Mouse (Mus musculus) NIH3T3 (cell line): ENCODE data around the gene Slco3a1.
A peak's percentile ranks its signal among the peaks of the same experiment; 100 is the strongest.
"Not testable (repeated sequence)": the region's sequence is repeated elsewhere in the genome, so short reads cannot be mapped to it uniquely, and the experiment has no call there.

Experiments used
- DNase-seq: peaks from one replicate; pipeline ENCODE4 v3.0.0-alpha.2; 2012; ENCODE audit warnings: low read depth

The Slco3a1 gene

DNA sequence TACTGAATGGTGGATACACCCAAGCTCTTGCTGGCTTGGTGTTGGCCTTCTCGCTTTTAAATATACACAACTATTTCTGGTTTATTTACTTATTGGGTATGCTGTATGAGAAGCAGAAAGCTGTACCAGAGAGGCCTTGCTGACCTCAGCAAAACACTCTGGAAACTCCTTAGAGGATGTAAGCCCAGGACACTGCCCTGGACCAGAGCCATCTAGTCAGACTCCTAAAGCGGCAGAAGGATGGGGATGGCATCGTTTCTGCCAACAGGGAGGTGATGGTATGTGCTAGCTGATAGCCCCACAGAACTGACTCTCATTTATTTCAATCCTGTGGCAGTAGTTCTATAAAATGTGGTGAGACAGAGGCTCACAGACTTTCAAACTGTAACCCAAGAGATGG, 125.3 kb downstream of the Slco3a1 start:
- DNase-seq: no peak

DNA sequence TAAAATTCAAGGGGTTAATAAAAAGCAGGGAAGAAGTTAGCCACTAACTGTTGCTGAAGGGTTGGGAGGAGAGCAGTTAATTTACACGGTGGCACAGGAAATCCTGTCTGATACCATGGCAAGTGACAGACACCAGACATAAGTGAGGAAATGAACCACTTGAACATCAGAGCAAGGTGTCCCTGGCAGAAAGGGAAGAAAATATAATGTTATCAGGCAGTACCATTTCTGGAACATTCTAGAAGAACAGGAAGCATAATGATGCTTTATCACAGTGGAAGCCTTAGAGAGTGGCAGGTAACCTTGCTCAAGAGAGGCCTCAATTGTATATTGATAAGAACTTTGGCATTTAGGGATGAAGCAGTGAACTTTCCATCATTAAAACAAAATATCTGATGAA, 127.4 kb downstream of the Slco3a1 start:
- DNase-seq: no peak

DNA sequence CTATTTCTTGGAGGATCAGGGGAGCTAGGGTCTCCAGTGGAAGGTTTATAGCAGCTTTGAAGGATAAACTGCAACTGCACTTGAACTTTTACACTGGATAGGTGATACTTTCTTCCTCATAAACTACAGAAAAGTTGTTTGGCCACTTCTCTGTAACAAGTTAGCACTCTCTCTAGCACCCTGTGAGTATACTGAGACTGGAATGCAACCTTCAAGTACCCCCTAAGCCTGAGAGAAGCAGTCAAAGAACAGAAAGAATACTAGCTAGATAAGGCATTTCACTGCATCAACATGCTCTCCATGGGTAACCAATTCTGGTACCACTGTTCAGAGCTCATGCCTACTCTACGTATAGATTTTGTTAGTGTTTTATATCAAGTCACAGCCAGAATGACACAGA, 128.6 kb downstream of the Slco3a1 start:
- no peak for DNase-seq

DNA sequence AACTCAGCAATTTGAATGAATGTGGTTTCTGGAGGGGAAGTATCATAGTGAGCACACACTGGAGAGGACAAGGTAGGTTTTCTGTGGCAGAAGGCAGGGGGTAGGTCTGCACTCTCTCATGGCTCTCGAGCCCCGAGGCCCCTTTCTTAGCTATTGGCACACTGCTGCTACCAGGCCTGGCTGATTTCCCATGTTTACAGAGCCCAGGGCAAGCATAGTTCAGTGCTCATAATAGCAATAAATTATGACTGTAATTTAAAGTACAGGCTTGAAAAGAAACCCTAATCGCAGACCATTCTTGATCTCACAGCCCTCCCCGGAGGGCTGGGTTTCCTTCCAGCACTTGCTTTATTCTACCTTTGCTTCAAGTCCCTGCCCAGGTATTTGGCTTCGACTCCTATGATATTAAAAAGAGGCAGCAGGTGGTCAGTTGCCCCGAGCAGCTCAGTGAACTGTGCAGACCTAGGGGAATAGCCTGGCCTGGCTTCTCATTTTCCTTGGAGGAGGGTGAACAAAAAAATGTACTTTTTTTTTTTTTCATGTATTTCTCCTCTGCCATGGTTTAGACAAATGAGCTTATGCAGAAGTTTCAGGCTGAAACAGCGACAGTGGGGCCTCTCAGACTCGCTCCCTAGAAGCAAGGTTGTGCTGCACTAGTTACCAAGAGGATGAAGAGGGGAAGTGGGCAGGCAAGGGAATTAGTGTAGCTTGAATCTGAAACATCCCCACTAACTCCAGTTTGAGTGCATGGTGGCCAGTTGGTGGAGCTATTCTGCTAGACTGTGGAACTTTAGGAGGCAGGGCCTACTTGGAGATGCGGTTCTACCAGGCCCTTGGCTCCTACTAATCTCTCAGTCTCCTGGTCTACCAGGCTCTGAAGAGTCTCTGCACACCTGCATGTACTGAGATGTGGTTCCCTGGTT, 130.4 kb downstream of the Slco3a1 start:
- DNase-seq: peak; percentile 56

DNA sequence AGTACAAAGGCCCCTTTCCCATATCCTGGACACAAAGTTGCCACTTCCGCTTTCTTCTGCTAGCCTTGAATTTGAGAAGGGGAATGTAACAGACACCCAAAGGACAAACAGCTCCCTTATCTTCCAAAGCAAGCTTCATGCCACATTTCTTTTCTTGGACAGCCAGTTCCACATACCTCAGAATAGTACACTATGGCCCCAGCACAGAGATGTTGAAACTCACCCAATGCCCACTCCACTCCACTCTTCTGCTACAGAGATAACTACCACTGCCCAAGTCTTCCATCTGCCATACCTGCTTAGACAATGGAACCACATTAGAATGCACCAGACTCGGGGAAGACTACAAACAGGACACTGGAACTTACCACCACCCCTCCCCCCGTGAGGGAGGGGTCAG, 131.3 kb downstream of the Slco3a1 start:
- DNase-seq: no peak

DNA sequence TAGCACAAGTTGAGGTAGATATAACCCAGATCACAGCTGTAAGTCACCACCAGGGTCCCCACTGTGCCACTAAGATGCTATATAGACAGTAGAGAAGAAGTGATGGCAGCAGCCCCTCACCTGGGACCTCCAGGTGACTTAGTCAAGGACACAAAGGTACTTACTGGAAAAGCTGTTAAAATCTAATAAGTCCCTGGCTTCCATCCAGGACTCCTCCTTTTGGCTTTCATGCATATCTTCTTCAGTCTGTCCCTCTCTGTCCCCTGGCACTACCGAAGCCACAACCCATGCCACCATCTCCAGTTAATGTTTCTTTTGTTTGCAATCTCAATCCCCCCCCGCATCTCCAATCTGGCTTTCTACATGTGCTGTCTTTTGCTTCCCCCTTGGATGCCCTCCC, 131.8 kb downstream of the Slco3a1 start:
- DNase-seq: no peak

DNA sequence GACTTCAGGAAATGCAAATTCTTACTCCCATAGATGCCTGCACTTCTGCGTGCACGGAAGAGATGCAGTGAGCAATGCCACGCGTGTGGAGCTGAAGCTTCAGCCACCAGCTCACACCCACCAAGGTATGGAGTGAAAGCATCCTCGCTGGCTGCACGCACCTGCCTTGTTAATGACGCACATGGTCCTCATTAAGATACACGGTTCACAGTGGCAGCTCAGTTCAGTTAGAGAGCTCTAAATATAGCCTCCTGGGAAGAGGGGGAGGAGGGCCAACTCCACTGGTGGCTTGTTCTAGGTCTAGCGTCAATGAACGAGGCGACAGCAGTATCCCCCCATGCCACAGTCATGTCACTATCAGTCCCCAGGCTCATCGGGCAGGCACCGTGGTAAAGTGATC, 132.6 kb downstream of the Slco3a1 start:
- no peak for DNase-seq

DNA sequence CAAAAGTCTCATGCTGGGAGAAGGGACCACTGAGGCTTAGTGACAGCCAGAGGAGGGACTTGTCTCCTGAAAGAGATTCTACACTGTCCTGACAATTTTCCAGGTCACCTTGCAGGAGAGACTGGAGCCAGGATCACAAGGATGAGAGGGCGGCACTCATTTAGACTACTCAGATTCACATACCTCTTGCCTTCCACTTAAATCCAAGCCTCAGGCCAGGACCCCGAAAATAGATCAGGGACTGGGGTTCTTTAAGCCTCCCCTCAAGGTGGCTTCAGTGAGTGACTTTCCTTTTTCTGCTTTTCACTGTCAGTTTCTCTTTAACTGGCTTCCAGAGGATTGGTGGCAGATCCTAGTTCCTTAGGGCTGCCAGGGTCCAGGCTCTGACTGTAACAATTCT, 133.0 kb downstream of the Slco3a1 start:
- DNase-seq: no peak

DNA sequence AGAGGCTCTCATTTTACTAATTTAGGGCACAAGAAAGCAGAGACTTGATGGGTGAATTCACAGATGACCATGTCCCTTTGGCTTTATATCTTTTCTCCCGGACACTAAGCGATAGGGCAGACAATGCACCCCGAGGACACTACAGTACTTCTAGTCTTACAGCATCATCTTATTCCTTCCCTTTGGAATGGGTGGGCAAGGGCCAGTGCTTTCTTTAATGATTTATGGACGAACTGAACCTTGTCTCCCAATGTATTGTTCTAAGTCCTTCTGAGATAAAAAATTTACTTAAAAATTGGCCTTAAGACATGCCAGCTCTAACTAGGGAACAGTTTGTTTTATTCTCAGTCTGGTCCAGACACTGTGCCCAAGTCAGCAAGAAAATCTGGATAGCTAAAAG, 134.9 kb downstream of the Slco3a1 start:
- no peak for DNase-seq

DNA sequence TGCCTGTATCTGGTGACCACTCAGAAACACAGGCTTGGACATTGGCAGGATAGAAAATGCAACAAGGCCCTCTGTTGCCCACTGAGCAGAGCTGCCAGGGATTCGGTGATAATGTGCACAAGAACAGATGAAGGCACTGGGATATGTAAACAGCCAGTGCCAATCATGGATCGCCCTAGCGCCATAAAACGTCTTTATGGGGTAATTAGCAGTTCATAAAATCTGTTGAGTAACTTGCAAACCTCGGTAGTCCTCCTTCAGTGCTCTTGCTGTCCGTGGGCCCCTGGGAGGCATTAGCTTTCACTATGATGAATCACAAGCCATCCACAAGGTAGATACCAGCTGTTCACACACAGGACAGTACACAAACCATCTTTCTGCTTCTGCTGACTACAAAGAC, 137.6 kb downstream of the Slco3a1 start:
- DNase-seq: no peak

DNA sequence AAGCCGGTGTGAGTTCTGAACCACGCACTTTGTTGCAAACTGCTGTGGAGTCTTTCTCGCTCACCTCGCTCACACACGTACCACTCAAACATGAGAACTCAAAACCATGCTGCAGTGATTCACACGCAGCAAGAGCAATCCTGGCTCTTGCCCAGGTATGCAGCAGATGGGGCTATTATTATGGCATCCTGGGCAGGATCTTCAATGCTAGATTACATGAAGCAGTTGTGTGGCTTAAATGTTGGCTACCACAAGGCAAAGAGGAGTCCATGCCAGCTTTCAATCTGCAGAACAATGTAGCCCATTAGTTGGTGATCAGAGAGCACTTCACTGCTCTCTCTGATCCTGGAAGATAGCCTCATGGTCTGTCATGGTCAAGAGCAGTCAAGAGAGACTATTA, 139.3 kb downstream of the Slco3a1 start:
- DNase-seq: peak; percentile 68

DNA sequence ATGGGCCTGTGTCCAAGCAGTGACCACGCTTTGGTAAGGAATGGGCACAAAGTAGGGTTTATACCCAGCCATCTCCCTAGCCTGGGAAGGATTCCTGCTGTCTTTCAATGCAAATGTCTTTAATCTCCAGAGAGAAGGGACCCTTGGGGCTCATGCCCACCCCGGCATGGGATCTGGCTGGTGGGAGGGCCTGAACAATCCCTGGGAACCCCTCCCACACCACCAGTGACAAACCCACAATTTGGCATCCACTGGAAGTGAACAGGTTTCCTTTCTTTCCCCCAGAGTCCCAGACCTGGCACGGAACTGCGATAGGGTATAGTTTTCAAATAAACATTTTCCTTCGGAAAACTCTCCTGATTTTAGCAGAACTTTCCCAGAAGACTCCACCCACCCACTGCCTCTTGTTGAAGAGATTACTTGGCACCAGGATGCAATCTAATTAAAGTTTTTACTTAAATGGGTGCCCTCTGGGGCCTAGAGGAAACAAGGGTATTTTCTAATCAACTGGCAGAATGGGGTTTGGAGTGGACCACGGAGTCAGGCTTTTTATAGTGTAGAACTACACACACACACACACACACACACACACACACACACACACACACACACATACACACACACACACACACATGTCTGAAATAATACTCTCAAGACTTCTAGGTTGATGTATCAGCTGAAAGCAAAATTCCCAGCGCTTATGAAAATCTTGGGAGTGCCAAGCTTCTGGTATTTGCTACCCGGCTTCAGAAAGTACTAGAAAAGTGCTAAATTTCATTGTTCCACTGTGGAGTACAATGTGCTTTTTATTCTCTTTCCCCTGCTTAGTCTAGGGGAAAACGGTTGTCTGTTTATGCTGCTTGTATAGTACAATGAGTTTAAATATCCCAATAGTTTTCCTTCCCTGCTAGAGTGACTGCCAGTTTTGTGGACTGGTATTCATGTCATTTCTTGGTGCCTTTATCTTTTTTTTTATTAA, 140.6 kb downstream of the Slco3a1 start:
- DNase-seq: peak; percentile 30

DNA sequence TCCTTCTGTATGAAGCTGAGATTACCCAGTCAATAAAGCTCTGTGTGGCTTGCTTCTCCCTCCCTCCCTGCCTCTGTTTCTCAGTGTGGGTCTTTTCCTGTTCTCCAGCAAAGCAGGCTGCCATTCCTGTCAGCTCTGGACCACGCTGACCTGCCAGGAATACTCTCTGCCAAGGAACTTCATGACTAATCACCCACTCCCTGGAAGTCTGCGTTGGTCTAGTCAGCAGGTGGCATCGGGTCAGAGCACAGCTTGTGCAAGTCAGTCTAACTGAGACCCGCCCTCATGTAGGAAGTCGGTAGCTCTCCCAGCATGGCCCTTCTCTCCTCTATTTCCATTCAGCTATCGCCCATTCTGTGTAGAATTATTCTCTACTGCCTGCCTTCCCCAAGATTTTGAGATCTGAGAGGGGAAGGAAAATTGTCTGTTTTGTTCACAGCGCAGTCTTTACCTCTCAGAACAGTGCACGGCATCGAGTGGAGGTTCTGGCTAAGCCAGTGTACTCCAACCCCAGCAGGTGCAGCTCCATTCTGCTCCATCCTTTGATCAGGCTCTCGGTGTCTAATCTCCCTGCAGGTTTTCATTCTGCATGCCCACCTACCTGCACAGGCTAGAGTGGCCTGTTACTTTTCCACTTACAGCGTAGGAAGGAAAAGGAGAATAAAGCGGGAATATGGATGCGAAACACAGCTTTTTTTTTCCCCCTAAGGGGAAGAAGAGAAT, 145.8 kb downstream of the Slco3a1 start:
- peak; percentile 90 for DNase-seq

DNA sequence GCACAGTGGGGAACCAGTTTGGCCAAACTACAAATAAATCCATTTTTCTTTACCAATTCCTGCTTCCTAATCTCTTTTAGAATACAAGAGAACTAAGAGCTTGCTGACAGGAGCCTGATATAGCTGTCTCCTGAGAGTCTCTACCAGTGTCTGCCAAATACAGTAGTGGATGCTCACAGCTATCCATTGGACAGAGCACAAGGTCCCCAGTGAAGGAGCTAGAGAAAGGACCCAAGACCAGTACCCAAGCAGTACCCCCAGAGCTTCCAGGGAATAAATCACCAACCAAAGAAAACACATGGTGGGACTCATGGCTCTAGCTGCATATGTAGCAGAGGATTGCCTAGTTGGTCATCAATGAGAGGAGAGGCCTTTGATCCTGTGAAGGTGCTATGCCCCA, 146.7 kb downstream of the Slco3a1 start:
- DNase-seq: not testable (repeated sequence)

DNA sequence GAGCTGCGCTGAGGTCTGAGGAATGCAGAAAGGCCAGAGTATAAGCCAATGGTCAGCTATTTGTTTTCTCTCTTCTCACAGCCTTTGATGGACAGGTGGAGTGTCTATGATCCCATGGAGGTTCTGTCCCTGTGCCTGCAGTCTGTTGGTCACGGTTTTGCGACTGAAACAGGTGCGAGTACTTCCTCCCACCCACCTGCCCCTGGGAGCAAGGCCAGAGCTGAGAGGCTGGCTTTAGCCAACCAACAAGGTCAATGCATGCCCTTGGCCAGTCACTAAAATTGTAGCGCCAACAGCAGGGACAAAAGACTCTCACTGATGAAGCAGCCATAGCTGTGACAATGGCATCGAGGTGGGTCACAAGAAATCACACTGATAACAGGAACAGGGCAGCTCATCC, 154.9 kb downstream of the Slco3a1 start:
- no peak for DNase-seq

DNA sequence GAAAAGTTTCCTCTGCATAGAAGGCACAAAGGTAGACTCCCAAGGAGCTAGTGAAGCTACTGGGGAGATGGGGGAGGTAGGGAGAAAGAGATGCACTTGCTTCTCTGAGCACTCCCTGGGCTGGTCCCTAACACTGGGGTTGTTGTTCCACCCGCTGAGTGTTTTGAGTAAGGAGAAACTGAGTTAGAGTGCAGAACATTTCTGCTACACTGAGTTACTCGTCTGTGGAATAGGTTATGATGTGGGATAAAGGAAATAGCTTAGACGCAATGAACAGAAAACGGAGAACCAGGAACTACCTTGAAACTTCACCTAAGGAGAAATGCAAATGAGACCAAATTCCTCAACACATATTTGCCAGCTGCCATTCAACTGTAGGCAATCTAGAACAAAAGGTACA, 155.4 kb downstream of the Slco3a1 start:
- DNase-seq: no peak

DNA sequence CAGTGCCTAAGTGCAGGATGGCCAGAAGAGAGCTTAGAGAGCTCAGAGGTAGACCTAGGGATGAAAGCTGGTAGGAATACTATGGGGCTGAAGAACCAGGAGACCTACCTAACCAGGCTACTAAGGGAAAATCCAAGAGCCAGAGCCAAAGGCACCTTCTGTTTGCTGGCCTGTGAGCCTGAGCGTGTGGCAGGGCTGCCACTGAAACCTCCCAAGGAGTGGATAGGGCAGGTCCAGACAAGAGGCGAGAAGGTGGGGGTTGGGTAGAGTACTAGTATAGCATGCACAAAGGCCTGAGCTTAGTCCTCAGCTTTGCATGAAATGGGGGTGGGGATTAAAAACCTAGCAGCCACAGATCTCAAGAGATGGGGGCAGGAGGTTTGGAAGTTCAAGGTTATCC, 156.3 kb downstream of the Slco3a1 start:
- no peak for DNase-seq

DNA sequence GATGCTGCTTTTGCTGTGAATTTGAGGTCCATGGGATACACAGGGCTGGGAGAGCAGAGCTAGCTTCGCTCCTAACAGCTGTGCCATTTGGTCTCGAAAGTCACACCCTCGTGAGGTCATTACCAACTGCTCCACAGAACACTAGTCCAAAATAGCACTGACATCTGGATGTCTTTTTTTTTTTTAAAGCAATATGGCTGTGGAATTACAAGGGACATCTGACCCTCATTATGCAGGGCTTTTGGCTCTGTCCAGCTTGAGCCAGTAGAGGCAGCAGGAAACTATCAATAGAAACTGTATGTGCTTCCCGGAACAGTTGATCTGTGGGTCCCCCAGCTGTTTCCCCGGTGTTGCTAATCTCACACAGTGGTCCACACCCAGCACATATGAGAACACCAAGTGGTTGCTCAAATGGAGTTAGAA, 163.1 kb downstream of the Slco3a1 start:
- DNase-seq: no peak

DNA sequence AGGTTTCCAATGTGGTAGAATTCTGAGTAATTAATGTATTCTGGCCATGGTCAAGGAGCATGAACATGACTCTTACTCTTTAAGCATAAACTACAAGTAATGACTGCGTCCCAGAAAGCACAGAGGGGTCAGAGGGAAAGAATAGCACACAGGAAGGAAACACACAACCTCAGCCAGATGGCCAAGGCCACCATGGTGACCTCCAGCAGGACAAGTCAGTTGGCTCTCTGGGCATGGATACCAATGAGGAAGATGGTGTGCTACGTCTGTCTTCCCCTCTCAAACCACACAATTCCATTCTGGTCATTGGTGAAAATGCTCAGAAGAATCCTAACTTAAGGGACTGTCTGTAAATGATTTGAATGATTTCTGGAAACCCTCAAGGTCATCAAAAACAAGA, 165.0 kb downstream of the Slco3a1 start:
- DNase-seq: no peak

DNA sequence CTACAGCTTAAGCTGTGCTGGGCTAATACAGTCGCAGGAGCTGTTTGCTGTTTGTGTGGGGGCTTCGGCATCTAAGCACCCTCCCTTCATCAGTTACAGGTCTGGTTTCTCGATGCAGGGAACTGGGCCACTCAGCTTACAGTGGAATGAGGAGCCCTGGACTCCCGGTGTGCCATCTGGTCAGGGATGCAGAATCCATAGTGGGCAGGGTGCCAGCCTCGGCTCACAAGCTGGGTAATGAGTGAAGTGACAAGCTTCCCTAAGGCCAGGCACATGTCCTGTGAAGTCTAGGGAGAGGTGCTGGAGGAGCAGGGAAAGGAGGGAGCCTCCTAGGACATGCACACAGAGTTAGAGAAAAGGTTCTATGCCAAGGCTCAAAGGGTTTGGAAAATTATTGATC, 168.3 kb downstream of the Slco3a1 start:
- no peak for DNase-seq

DNA sequence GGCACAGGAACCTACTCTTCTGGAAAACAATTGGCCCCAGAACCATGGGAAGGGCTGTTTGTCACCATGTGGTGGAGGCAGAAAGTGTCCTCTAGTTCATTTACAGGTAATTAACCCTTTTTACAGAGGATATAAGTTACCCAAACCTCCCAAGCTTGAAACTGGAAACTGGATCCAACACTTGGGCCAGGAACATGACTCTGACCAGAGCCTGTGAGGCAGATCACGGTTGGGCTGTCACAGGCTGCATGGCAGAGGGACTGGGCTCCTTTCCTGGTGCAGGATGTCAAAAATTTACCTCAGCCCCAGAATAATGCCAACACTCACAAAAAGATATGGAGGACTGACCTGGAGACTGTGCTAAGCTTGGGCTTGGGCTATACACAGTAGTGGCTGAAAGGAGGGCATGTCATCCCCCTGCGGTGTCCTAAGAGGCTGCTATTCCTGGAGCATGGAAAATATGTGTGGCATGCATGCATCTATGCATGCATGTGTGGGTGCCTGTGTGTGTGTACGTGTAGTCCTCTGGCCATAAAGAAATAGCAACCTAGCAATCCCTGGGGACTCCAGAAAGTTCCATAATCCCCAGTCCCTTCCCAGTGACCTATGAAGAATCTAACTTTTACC, 171.4 kb downstream of the Slco3a1 start:
- no peak for DNase-seq

DNA sequence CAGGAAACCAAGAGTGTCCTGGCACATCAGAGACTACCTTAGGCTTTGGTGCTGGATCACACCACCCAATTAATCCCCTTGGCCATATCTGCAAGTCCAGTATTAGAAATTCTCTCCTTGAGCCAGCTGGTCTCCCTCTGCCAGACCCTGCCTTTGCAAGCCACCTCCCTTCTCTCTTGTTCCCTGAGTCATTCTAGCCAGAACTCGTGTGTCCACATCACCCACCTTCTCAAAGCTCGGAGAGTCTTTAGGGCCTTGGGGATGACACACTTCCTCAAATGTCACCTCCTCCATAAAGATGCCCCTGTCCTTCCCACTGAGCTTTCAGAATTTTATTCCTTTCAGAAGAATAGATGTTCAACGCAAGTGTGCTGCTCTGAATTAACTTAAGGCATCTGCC, 172.3 kb downstream of the Slco3a1 start:
- DNase-seq: peak; percentile 22
